Mouse (Mus musculus) myocyte (in vitro differentiated cells): ENCODE measurements around the gene Gck.

Experiments
- E2F4 ChIP-seq: IDR thresholded peaks from one replicate; pipeline ENCODE4 v1.6.1; 2011; ENCODE audit warnings: mild to moderate bottlenecking, control low read depth, moderate library complexity; ENCODE audit not compliant: insufficient read depth
- MAX ChIP-seq: IDR thresholded peaks from one replicate; pipeline ENCODE4 v1.6.1; 2011; ENCODE audit warnings: low read depth, mild to moderate bottlenecking, control low read depth
- POLR2A ChIP-seq: IDR thresholded peaks from one replicate; pipeline ENCODE4 v1.6.1; 2011; ENCODE audit warnings: low read depth, mild to moderate bottlenecking, control low read depth, moderate library complexity; ENCODE audit not compliant: insufficient read length
- TCF12 ChIP-seq: IDR thresholded peaks from one replicate; pipeline ENCODE4 v1.6.1; 2011; ENCODE audit warnings: mild to moderate bottlenecking, control low read depth; ENCODE audit not compliant: poor library complexity, insufficient read depth, severe bottlenecking
- USF1 ChIP-seq: IDR thresholded peaks from one replicate; pipeline ENCODE4 v1.6.1; 2011; ENCODE audit warnings: low read depth, mild to moderate bottlenecking, control low read depth, moderate library complexity

- TF ChIP-seq TCF12 (no peak), USF1 (no peak), MAX (no peak), POLR2A (no peak), E2F4 (no peak)
These were observed 10.2 kb upstream of the Gck start for GRCm38 (mm10) chr11:5960051-5960450.
